Mouse (Mus musculus): Measurements from ENCODE around the gene Hoxd10.

DNA sequence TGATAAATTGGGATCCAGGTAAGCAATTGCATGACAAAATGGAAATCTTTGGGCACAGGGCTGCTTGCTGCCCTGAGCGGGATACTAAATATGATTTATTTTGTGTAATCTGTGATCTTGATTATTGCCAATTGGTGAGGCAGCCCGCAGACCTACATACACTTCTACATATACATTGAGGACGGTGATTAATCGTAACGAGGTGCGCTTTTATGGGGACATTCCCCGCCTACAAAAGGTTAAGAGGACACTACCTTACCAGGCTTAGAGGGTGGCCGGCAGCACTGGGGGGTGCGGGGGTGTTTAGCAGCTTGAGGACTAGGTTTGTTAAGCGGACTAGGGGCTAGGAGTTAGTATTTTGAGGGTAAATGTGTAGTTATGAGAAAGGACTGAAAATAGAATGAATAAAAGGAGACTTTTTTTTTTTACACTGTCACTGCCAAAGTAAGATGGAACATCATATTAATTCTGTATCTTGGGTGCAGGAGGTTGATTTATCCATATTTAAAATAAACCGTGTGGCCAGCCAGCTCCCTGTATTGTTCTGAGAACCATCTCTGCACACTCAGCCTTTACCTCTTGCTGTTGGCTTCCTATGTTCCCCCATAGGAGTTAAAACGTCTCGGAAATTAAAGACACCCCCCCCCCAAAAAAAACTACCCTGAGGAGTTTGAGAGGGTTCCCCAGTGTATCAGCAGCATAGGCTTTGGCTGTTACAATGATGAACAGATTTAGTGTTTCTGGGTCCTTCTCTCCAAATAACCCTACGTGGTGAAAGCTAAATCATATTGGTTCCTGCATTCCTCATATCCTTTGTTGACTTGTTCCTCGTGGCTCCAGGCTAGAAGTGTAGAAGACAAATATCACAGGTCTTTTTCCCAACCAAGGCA lies 45.2 kb downstream of the Hoxd10 start:
- TF ChIP-seq ZMIZ1 (IDR thresholded peaks at IDR 0.05; ENCODE audit: low read depth, low read length) (no peak), USF2 (conservative IDR thresholded peaks at IDR 0.05; ENCODE audit: low read depth, low read length) (no peak), CTCF (conservative IDR thresholded peaks at IDR 0.05 in 1 of 2, IDR thresholded peaks at IDR 0.05 in 1 of 2; ENCODE audit: low read depth in 2 of 2, low read length in 2 of 2) (no peak), ZC3H11A (IDR thresholded peaks at IDR 0.05; ENCODE audit: low read depth, low read length) (no peak), ZNF384 (IDR thresholded peaks at IDR 0.05; ENCODE audit: low read depth, low read length) (no peak), EP300 (IDR thresholded peaks at IDR 0.05; ENCODE audit: low read length) (no peak), HCFC1 (IDR thresholded peaks at IDR 0.05; ENCODE audit: low read depth, low read length) (no peak)
